Mouse (Mus musculus) kidney, adult 2 months (tissue): Measurements from ENCODE around the gene Irgm1. TPM values are rescaled to one million over a fixed set of nuclear protein-coding genes. Genes with fewer than 3 reads are reported as not detected.
"Not testable (repeated sequence)": the region's sequence is repeated elsewhere in the genome, so short reads cannot be mapped to it uniquely, and the experiment has no call there.

Experiments
- DNase-seq: peaks from one replicate; pipeline ENCODE4 v3.0.0; 2021
- H3K27ac ChIP-seq: fragments of 200-500 bp; 2 replicates; pipeline ENCODE4 v1.5.1; 2012; ENCODE audit warnings: low read depth, low read length, control low read depth, inconsistent platforms; ENCODE audit not compliant: insufficient read depth
- H3K27me3 ChIP-seq: fragments of 200-500 bp; replicated peaks from 2 replicates; pipeline ENCODE4 v1.6.1; 2012; ENCODE audit warnings: mild to moderate bottlenecking, moderate library complexity, low read length, inconsistent platforms; ENCODE audit not compliant: control insufficient read depth, insufficient read depth
- H3K36me3 ChIP-seq: fragments of 200-500 bp; 2 replicates; pipeline ENCODE4 v1.6.1; 2012; ENCODE audit warnings: mild to moderate bottlenecking, moderate library complexity, low read length, inconsistent platforms; ENCODE audit not compliant: control insufficient read depth, insufficient read depth
- H3K4me1 ChIP-seq: fragments of 200-500 bp; 2 replicates; pipeline ENCODE4 v1.6.1; 2011; ENCODE audit warnings: low read length; ENCODE audit not compliant: control insufficient read depth, insufficient read depth
- H3K4me3 ChIP-seq: fragments of 200-500 bp; 2 replicates; pipeline ENCODE4 v1.5.1; 2011; ENCODE audit warnings: mild to moderate bottlenecking, low read depth, low read length, control low read depth; ENCODE audit not compliant: insufficient read depth
- CTCF ChIP-seq: fragments of 200-500 bp; conservative IDR thresholded peaks from 2 replicates; pipeline ENCODE4 v1.5.1; 2011; ENCODE audit warnings: low read depth, mild to moderate bottlenecking, control low read depth, low read length, moderate library complexity, mixed read lengths; ENCODE audit not compliant: insufficient read depth, insufficient read length
- POLR2A ChIP-seq: fragments of 200-500 bp; IDR thresholded peaks from one replicate; pipeline ENCODE4 v1.6.1; 2011; ENCODE audit warnings: low read depth, low read length, control low read depth
- WGBS: fragments of 180-500 bp; shearing (Covaris S2); methylation state at CpG from one replicate; pipeline ENCODE4 v1.1.7; 2018; 5-methylcytosine and 5-hydroxymethylcytosine counted together
- polyA plus RNA-seq: library from polyadenylated mRNA; depleted of rRNA; stranded (reverse); fragments of >200 nt; gene quantifications from 2 replicates; pipeline ENCODE4 v1.2.3, GENCODE M21; 2012

The Irgm1 gene
- polyA plus RNA-seq, 1 experiment = 28.2 TPM

GRCm38 (mm10) chr11:48898812-48899431 is 27.4 kb upstream of the Irgm1 start:
- Histone ChIP-seq H3K36me3 (no peaks in the 10 kb centered on the region), H3K4me3 (no peak overlapping the region), H3K27ac (peak overlapping the region; percentile 57), H3K27me3 (no peaks in the 10 kb centered on the region), H3K4me1 (peaks cover 15% of the 10 kb centered on the region)
- WGBS = 27% methylated on average over 2 of the region's 2 CpGs
- peak; percentile 90 for DNase-seq
- TF ChIP-seq CTCF (no peak), POLR2A (no peak)

GRCm38 (mm10) chr11:48876680-48877079 is 5.2 kb upstream of the Irgm1 start:
- WGBS = 94% methylated on average over 1 of the region's 1 CpGs
- Histone ChIP-seq H3K4me1 (peaks cover 19% of the 10 kb centered on the region; the same call in 1 of the 2 replicates), H3K27ac (no peak overlapping the region), H3K4me3 (no peak overlapping the region), H3K36me3 (no peaks in the 10 kb centered on the region), H3K27me3 (no peaks in the 10 kb centered on the region)
- no peak for TF ChIP-seq POLR2A
- no peak for TF ChIP-seq CTCF
- no peak for DNase-seq

GRCm38 (mm10) chr11:48875343-48875837 is 3.9 kb upstream of the Irgm1 start:
- DNase-seq, H3K27ac ChIP-seq, H3K27me3 ChIP-seq, H3K36me3 ChIP-seq, H3K4me3 ChIP-seq: not testable (repeated sequence)
- H3K4me1 ChIP-seq = peaks cover 19% of the 10 kb centered on the region; the same call in 1 of the 2 replicates
- 100% methylated on average over 1 of the region's 1 CpGs for WGBS

GRCm38 (mm10) chr11:48874465-48874864 is 3.0 kb upstream of the Irgm1 start:
- Histone ChIP-seq H3K36me3 (no peaks in the 10 kb centered on the region), H3K4me1 (peaks cover 19% of the 10 kb centered on the region; the same call in 1 of the 2 replicates), H3K4me3 (no peak overlapping the region), H3K27me3 (no peaks in the 10 kb centered on the region), H3K27ac (no peak overlapping the region)
- peak; percentile 72 for DNase-seq
- TF ChIP-seq POLR2A = no peak
- peak; percentile 58 for TF ChIP-seq CTCF
- under 1% methylated on average over 4 of the region's 4 CpGs for WGBS

- Histone ChIP-seq H3K27ac (peak overlapping the region; percentile 89; the same call in 1 of the 2 replicates), H3K36me3 (no peaks in the 10 kb centered on the region), H3K4me3 (no peak overlapping the region), H3K27me3 (no peaks in the 10 kb centered on the region), H3K4me1 (peaks cover 19% of the 10 kb centered on the region; the same call in 1 of the 2 replicates)
- TF ChIP-seq CTCF (peak; percentile 21; the same call in 1 of the 2 replicates), POLR2A (no peak)
- WGBS = 41% methylated on average over 10 of the region's 10 CpGs
- peak; percentile 31 for DNase-seq
Measured at GRCm38 (mm10) chr11:48873591-48874290, 2.3 kb upstream of the Irgm1 start.

- TF ChIP-seq POLR2A = no peak
- no peak for TF ChIP-seq CTCF
- WGBS = 60% methylated on average over 7 of the region's 7 CpGs
- H3K4me3 ChIP-seq = no peak overlapping the region
- H3K27ac ChIP-seq = peak overlapping the region; percentile 89
- DNase-seq = peak; percentile 31
- H3K27me3 ChIP-seq = no peaks in the 10 kb centered on the region
- no peaks in the 10 kb centered on the region for H3K36me3 ChIP-seq
- H3K4me1 ChIP-seq = peaks cover 19% of the 10 kb centered on the region; the same call in 1 of the 2 replicates
Measured at GRCm38 (mm10) chr11:48872695-48873300, 1.3 kb upstream of the Irgm1 start.

GRCm38 (mm10) chr11:48871817-48872541 is 496 bp upstream of the Irgm1 start:
- Histone ChIP-seq H3K27ac (peak overlapping the region; percentile 89), H3K4me1 (peaks cover 19% of the 10 kb centered on the region; the same call in 1 of the 2 replicates), H3K4me3 (peak overlapping the region; percentile 92), H3K36me3 (no peaks in the 10 kb centered on the region), H3K27me3 (no peaks in the 10 kb centered on the region)
- DNase-seq = peak; percentile 61
- under 1% methylated on average over 17 of the region's 17 CpGs for WGBS
- no peak for TF ChIP-seq POLR2A
- TF ChIP-seq CTCF = no peak
